Mouse (Mus musculus) lung, postnatal 0 days (tissue): ENCODE measurements around the gene Nars2.

ENCODE experiments used
- CTCF ChIP-seq: IDR thresholded peaks from 2 replicates; pipeline ENCODE4 v1.5.1; 2016; ENCODE audit warnings: antibody characterized with exemption, mild to moderate bottlenecking
- EP300 ChIP-seq: IDR thresholded peaks from 2 replicates; pipeline ENCODE4 v1.6.1; 2016; ENCODE audit warnings: antibody characterized with exemption, mild to moderate bottlenecking, control low read depth

GRCm38 (mm10) chr7:96907971-96908680 is 43.2 kb upstream of the Nars2 start:
- TF ChIP-seq CTCF (no peak), EP300 (no peak)
